Mouse (Mus musculus) thymus, postnatal 25 days (tissue): ENCODE data around the gene Hyal2.
"Not testable (repeated sequence)": the region's sequence is repeated elsewhere in the genome, so short reads cannot be mapped to it uniquely, and the experiment has no call there.

Source experiments
- DNase-seq: peaks from one replicate; pipeline ENCODE4 v3.0.0; 2022

Gene Hyal2

DNA sequence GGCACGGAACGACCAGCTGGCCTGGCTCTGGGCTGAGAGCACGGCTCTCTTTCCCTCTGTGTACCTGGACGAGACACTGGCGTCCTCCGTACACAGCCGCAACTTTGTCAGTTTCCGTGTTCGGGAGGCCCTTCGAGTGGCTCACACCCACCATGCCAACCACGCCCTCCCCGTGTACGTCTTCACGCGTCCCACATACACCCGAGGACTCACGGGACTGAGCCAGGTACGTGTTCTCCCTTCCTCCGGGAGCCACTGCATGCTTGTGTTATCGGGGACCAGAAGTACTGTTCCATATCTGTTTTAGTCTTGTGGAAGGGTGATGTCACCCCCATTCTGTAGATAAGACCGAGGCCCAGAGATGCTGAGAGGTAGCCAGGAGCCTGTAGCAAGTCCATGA is 3.1 kb downstream of the Hyal2 start:
- DNase-seq, result no peak

DNA sequence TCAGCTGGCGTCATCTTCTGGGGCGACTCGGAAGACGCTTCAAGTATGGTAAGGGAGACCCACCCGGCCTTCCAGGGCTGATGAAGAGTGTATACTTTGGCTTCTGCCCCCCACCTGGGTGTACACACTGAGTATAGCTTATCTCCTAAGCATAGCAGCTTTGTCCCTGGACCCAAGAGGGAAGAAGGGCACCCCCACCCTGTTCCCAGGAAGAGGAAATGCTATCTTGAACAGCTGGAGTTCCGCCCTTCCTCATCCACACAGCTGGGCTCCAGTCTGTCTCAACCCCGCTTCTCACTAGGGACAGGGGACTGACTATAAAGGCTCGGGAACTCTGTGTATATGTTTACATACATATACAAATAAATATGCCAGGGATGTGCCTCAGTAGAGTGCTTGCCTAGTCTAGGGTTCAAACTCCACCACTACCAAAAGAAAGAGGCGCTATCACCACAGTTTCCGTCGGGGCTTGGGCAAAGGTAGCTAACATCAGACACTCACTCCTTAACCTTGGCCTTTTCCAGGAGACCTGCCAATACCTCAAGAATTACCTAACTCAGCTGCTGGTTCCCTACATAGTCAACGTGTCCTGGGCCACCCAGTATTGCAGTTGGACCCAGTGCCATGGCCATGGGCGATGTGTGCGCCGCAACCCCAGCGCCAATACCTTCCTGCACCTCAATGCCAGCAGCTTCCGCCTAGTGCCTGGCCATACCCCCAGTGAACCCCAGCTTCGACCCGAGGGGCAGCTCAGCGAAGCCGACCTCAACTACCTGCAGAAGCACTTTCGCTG is 4.0 kb downstream of the Hyal2 start:
- no peak for DNase-seq

GRCm38 (mm10) chr9:107572327-107572662 is 4.5 kb downstream of the Hyal2 start:
- DNase-seq, result no peak

DNA sequence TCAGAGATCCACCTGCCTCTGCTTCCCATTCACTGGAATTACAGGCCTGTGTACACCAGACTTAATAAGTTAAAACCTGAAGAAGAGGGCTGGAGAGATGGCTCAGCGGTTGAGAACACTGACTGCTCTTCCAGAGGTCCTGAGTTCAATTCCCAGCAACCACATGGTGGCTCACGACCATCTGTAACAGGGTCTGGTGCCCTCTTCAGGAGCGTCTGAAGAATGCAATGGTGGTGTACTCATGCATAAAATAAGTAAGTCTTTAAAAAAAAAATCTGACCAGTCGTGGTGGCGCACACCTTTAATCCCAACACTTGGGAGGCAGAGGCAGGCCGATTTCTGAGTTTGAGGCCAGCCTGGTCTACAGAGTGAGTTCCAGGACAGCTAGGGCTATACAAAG is 6.0 kb downstream of the Hyal2 start:
- DNase-seq, result not testable (repeated sequence)

- DNase-seq, result no peak
These were observed 8.0 kb downstream of the Hyal2 start for GRCm38 (mm10) chr9:107575579-107576356.

GRCm38 (mm10) chr9:107576357-107577107 is 8.8 kb downstream of the Hyal2 start, which contains the start of gene Hyal1:
Gene Hyal1 (plus strand): TSS chr9:107576927.
- DNase-seq, result no peak

DNA sequence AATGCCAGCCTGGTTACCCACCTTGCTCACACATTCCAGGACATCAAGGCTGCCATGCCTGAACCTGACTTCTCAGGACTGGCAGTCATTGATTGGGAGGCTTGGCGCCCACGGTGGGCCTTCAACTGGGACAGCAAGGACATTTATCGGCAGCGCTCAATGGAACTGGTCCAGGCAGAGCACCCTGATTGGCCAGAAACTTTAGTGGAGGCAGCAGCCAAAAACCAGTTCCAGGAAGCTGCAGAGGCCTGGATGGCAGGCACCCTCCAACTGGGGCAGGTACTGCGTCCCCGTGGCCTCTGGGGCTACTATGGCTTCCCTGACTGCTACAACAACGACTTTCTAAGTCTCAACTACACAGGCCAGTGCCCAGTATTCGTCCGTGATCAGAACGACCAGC is 10.1 kb downstream of the Hyal2 start:
- no peak for DNase-seq

DNA sequence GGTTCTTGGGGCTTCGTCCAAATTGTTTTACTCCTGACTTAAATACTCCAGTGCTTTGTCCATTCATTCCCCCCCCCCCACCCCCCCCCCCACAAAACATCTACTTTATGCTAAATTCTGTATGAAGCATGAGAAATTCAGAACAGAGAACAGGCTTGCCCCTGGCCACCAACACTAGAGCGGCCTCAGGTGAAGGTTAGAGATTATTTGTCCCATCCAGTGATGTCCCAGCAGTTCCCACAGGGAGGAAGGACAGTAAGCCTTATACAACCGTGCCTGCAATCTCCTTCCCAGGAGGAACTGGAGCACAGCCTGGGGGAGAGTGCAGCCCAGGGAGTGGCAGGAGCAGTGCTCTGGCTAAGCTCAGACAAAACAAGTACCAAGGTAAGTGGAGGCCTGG is 10.8 kb downstream of the Hyal2 start, which contains the start of gene Naa80:
Naa80 (plus strand) TSS at position 301 of the 400 bp plus-strand sequence.
- DNase-seq, result no peak

GRCm38 (mm10) chr9:107579023-107579900 is 11.5 kb downstream of the Hyal2 start:
- no peak for DNase-seq

DNA sequence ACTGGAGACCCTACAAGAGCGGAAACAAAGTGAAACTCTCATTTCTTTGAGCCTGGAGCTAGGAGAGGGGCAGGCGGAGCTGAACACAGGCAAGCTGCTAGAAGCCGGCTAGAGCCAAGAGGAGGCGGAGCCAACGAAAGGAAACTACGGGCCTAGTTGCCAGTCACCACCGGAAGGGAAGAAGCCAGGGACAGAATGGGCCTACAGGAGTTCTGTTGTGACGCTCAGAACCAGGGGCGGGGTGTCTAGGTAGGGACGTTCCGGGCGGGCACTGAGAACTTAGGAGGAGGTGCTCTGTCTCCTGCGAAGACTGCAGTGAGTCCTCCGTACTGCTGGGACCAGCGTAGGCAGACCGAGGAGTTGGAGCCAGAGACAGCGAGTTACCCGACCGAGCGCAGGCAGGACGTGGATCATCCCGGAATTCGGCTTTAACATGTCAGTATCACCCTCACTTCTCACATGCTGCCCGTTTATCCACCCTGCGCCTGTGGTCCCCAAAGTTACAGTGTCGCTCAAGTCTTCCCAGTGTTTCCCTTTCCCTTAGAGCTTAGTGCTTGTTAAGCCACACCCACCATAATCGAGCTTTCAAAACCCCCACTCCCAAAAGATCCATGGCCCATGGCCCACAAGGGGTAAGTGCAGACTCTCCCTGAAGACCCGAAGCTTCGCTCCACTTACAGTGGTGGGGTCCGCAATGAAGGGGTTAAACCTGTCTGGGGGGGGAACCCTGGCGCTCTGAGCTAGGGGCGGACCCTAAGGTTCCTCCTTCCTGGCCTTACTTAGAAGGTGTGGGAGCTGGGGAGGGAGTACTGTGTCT is 13.0 kb downstream of the Hyal2 start, which contains the start of gene Hyal3:
Hyal3 (plus strand) TSS at position 318 of the 817 bp plus-strand sequence.
- DNase-seq, result peak; percentile 87

- DNase-seq, result no peak
These were observed 13.8 kb downstream of the Hyal2 start for GRCm38 (mm10) chr9:107581584-107581983.

DNA sequence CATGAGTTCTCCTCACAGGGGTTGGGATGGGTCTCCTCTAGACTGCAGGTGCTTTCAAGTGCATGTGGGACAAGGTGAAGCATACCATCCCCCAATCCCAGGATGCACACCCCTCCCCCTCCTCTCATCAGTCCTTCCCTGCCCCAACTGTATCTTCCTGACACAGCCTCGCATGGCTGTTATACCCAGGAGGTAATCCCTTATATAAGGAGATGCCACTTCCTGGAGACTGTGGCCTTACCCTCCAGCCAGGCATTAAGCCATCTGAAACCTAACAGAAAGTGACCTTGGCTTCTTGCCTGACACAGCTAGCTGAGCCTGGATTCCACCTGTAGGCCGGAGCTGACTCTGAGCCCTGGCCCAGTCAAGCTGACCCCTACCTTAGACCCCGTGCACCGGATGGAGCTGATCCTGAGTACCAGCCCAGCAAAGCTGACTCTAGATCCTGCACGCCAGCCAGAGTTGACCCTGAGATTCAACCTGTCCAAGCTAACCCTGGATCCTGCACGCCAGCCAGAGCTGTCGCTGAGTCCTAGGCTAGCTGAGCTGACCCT is 14.8 kb downstream of the Hyal2 start:
- DNase-seq, result no peak

- DNase-seq, result no peak
These were observed 15.4 kb downstream of the Hyal2 start for GRCm38 (mm10) chr9:107583174-107583573.

GRCm38 (mm10) chr9:107586504-107586903 is 18.8 kb downstream of the Hyal2 start:
- no peak for DNase-seq

DNA sequence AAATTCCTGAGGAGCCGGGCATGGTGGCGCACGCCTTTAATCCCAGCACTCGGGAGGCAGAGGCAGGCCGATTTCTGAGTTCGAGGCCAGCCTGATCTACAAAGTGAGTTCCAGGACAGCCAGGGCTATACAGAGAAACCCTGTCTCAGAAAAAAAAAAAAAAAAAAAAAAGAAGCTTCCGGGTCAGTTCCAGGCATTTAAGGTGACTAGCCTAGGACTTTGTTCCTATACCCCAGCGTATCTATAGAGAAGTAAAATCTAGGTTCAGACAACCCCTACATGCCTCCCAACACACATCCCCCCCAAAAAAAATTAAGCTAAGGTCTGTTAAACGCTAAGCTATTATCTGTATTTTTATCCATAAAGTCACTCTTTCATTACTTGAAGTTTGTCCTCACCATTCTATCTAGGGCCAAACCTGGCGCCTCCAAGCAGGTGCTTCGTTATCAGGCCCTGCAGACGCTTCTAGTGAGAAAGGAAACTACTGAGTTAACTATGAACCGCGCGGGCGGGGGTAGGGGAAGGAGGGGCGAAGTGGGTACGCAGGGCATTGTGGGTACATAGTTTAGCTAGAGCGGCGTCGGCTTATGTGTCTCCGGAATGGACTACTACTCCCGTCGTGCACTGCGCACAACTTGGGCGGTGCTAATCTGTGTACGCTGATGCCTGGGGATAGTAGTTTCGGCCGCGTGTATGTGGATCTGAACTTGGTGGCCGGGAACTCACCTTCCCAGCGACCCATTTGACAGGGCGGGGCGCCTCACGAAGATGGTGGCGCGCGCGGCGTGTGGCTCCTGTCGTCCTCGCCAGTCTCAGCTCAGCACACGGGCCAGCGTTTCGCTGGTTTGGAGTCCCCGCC is 19.5 kb downstream of the Hyal2 start, which contains the start of gene Ifrd2:
Ifrd2 (plus strand) TSS at position 669 of the 859 bp plus-strand sequence.
- peak; percentile 96 for DNase-seq

- DNase-seq, result no peak
These were observed 20.3 kb downstream of the Hyal2 start for GRCm38 (mm10) chr9:107587833-107588639.

GRCm38 (mm10) chr9:107590058-107590772 is 22.5 kb downstream of the Hyal2 start:
- DNase-seq, result no peak

GRCm38 (mm10) chr9:107590773-107591060 is 23.0 kb downstream of the Hyal2 start:
- no peak for DNase-seq
